Mouse (Mus musculus): ENCODE data around the gene Eef1a2. TPM values are rescaled to one million over a fixed set of nuclear protein-coding genes. Genes with fewer than 3 reads are reported as not detected.

The Eef1a2 gene
- polyA plus RNA-seq, 1 experiment from 2014 or later = 0.92 TPM

GRCm38 (mm10) chr2:181174646-181175045, 17.8 kb upstream of the Eef1a2 start:
- Histone ChIP-seq H3K4me3 (ENCODE audit: low read depth, low read length) (no peak overlapping the region), H3K9ac (ENCODE audit: low read length) (no peak overlapping the region), H3K27me3 (ENCODE audit: control insufficient read depth, insufficient read depth, low read length) (no peaks in the 10 kb centered on the region), H3K4me1 (ENCODE audit: control insufficient read depth, insufficient read depth, low read length) (no peaks in the 10 kb centered on the region), H3K4me2 (ENCODE audit: low read depth) (no peak overlapping the region), H3K36me3 (ENCODE audit: control insufficient read depth, insufficient read depth, low read length) (no peaks in the 10 kb centered on the region), H3K27ac (ENCODE audit: low read depth, low read length) (no peak overlapping the region), H3K9me3 (ENCODE audit: control insufficient read depth, low read length) (no peaks in the 10 kb centered on the region)
- WGBS = 96% methylated on average over 3 of the region's 3 CpGs
- DNase-seq (ENCODE audit: low spot score) (no peak), ATAC-seq (ENCODE audit: insufficient read depth, low FRiP score, low TSS enrichment) (no peak)

GRCm38 (mm10) chr2:181166469-181166868, 9.7 kb upstream of the Eef1a2 start:
- Histone ChIP-seq H3K4me2 (ENCODE audit: low read depth) (no peak overlapping the region), H3K9me3 (ENCODE audit: control insufficient read depth, low read length) (no peaks in the 10 kb centered on the region), H3K27ac (ENCODE audit: low read depth, low read length) (no peak overlapping the region), H3K4me1 (ENCODE audit: control insufficient read depth, insufficient read depth, low read length) (no peaks in the 10 kb centered on the region), H3K9ac (ENCODE audit: low read length) (no peak overlapping the region), H3K27me3 (ENCODE audit: control insufficient read depth, insufficient read depth, low read length) (no peaks in the 10 kb centered on the region), H3K36me3 (ENCODE audit: control insufficient read depth, insufficient read depth, low read length) (no peaks in the 10 kb centered on the region), H3K4me3 (ENCODE audit: low read depth, low read length) (no peak overlapping the region)
- ATAC-seq (ENCODE audit: insufficient read depth, low FRiP score, low TSS enrichment) = no peak
- 91% methylated on average over 5 of the region's 5 CpGs for WGBS
- DNase-seq (ENCODE audit: low spot score) = no peak

- WGBS = 76% methylated on average over 4 of the region's 4 CpGs
- Histone ChIP-seq H3K4me3 (ENCODE audit: low read depth, low read length) (no peak overlapping the region), H3K9ac (ENCODE audit: low read length) (no peak overlapping the region), H3K4me2 (ENCODE audit: low read depth) (no peak overlapping the region), H3K36me3 (ENCODE audit: control insufficient read depth, insufficient read depth, low read length) (no peaks in the 10 kb centered on the region), H3K27me3 (ENCODE audit: control insufficient read depth, insufficient read depth, low read length) (peaks cover 20% of the 10 kb centered on the region), H3K9me3 (ENCODE audit: control insufficient read depth, low read length) (no peaks in the 10 kb centered on the region), H3K4me1 (ENCODE audit: control insufficient read depth, insufficient read depth, low read length) (peaks cover 8% of the 10 kb centered on the region), H3K27ac (ENCODE audit: low read depth, low read length) (no peak overlapping the region)
- no peak for DNase-seq (ENCODE audit: low spot score)
- ATAC-seq (ENCODE audit: insufficient read depth, low FRiP score, low TSS enrichment) = no peak
These were observed 4.0 kb upstream of the Eef1a2 start for GRCm38 (mm10) chr2:181160821-181161220.

GRCm38 (mm10) chr2:181159771-181160170, 3.0 kb upstream of the Eef1a2 start:
- Histone ChIP-seq H3K4me3 (ENCODE audit: low read depth, low read length) (no peak overlapping the region), H3K4me1 (ENCODE audit: control insufficient read depth, insufficient read depth, low read length) (peaks cover 8% of the 10 kb centered on the region), H3K27ac (ENCODE audit: low read depth, low read length) (no peak overlapping the region), H3K9ac (ENCODE audit: low read length) (no peak overlapping the region), H3K9me3 (ENCODE audit: control insufficient read depth, low read length) (no peaks in the 10 kb centered on the region), H3K36me3 (ENCODE audit: control insufficient read depth, insufficient read depth, low read length) (no peaks in the 10 kb centered on the region), H3K4me2 (ENCODE audit: low read depth) (no peak overlapping the region), H3K27me3 (ENCODE audit: control insufficient read depth, insufficient read depth, low read length) (peaks cover 31% of the 10 kb centered on the region)
- peak; percentile 84 for ATAC-seq (ENCODE audit: insufficient read depth, low FRiP score, low TSS enrichment)
- WGBS = 5% methylated on average over 2 of the region's 2 CpGs
- DNase-seq (ENCODE audit: low spot score) = peak; percentile 60

- H3K9me3 ChIP-seq (ENCODE audit: control insufficient read depth, low read length) = no peaks in the 10 kb centered on the region
- no peak overlapping the region; the same call in 1 of the 2 replicates for H3K9ac ChIP-seq (ENCODE audit: low read length)
- no peak for ATAC-seq (ENCODE audit: insufficient read depth, low FRiP score, low TSS enrichment)
- no peak overlapping the region for H3K27ac ChIP-seq (ENCODE audit: low read depth, low read length)
- peaks cover 31% of the 10 kb centered on the region for H3K27me3 ChIP-seq (ENCODE audit: control insufficient read depth, insufficient read depth, low read length)
- no peak for DNase-seq (ENCODE audit: low spot score)
- no peak overlapping the region for H3K4me2 ChIP-seq (ENCODE audit: low read depth)
- H3K4me3 ChIP-seq (ENCODE audit: low read depth, low read length) = no peak overlapping the region
- H3K4me1 ChIP-seq (ENCODE audit: control insufficient read depth, insufficient read depth, low read length) = peaks cover 8% of the 10 kb centered on the region
- no peaks in the 10 kb centered on the region for H3K36me3 ChIP-seq (ENCODE audit: control insufficient read depth, insufficient read depth, low read length)
- 62% methylated on average over 7 of the region's 7 CpGs for WGBS
These were observed 2.3 kb upstream of the Eef1a2 start for GRCm38 (mm10) chr2:181159091-181159514.

- no peaks in the 10 kb centered on the region for H3K9me3 ChIP-seq (ENCODE audit: control insufficient read depth, low read length)
- H3K27ac ChIP-seq (ENCODE audit: low read depth, low read length) = no peak overlapping the region
- H3K36me3 ChIP-seq (ENCODE audit: control insufficient read depth, insufficient read depth, low read length) = no peaks in the 10 kb centered on the region
- DNase-seq (ENCODE audit: low spot score) = no peak
- H3K27me3 ChIP-seq (ENCODE audit: control insufficient read depth, insufficient read depth, low read length) = peaks cover 31% of the 10 kb centered on the region
- ATAC-seq (ENCODE audit: insufficient read depth, low FRiP score, low TSS enrichment) = no peak
- peaks cover 8% of the 10 kb centered on the region for H3K4me1 ChIP-seq (ENCODE audit: control insufficient read depth, insufficient read depth, low read length)
- no peak overlapping the region for H3K9ac ChIP-seq (ENCODE audit: low read length)
- no peak overlapping the region for H3K4me3 ChIP-seq (ENCODE audit: low read depth, low read length)
- no peak overlapping the region for H3K4me2 ChIP-seq (ENCODE audit: low read depth)
- WGBS = 96% methylated on average over 2 of the region's 2 CpGs
These were observed 1.7 kb upstream of the Eef1a2 start for GRCm38 (mm10) chr2:181158471-181158870.

GRCm38 (mm10) chr2:181157716-181158302, 995 bp upstream of the Eef1a2 start:
- peaks cover 31% of the 10 kb centered on the region for H3K27me3 ChIP-seq (ENCODE audit: control insufficient read depth, insufficient read depth, low read length)
- peaks cover 8% of the 10 kb centered on the region for H3K4me1 ChIP-seq (ENCODE audit: control insufficient read depth, insufficient read depth, low read length)
- DNase-seq (ENCODE audit: low spot score) (no peak), ATAC-seq (ENCODE audit: insufficient read depth, low FRiP score, low TSS enrichment) (no peak)
- no peak overlapping the region for H3K9ac ChIP-seq (ENCODE audit: low read length)
- no peak overlapping the region for H3K27ac ChIP-seq (ENCODE audit: low read depth, low read length)
- H3K9me3 ChIP-seq (ENCODE audit: control insufficient read depth, low read length) = no peaks in the 10 kb centered on the region
- WGBS = 79% methylated on average over 6 of the region's 6 CpGs
- H3K36me3 ChIP-seq (ENCODE audit: control insufficient read depth, insufficient read depth, low read length) = no peaks in the 10 kb centered on the region
- H3K4me3 ChIP-seq (ENCODE audit: low read depth, low read length) = no peak overlapping the region
- H3K4me2 ChIP-seq (ENCODE audit: low read depth) = no peak overlapping the region

GRCm38 (mm10) chr2:181157180-181157579, 366 bp upstream of the Eef1a2 start:
- peaks cover 31% of the 10 kb centered on the region for H3K27me3 ChIP-seq (ENCODE audit: control insufficient read depth, insufficient read depth, low read length)
- ATAC-seq (ENCODE audit: insufficient read depth, low FRiP score, low TSS enrichment) (no peak), DNase-seq (ENCODE audit: low spot score) (no peak)
- WGBS = 83% methylated on average over 4 of the region's 4 CpGs
- no peaks in the 10 kb centered on the region for H3K36me3 ChIP-seq (ENCODE audit: control insufficient read depth, insufficient read depth, low read length)
- peak overlapping the region; percentile 49; the same call in 1 of the 2 replicates for H3K27ac ChIP-seq (ENCODE audit: low read depth, low read length)
- peak overlapping the region; percentile 25; the same call in 1 of the 2 replicates for H3K4me3 ChIP-seq (ENCODE audit: low read depth, low read length)
- H3K4me2 ChIP-seq (ENCODE audit: low read depth) = peak overlapping the region; percentile 45
- H3K9ac ChIP-seq (ENCODE audit: low read length) = peak overlapping the region; percentile 33
- H3K4me1 ChIP-seq (ENCODE audit: control insufficient read depth, insufficient read depth, low read length) = peaks cover 8% of the 10 kb centered on the region
- H3K9me3 ChIP-seq (ENCODE audit: control insufficient read depth, low read length) = no peaks in the 10 kb centered on the region

- Histone ChIP-seq H3K4me1 (ENCODE audit: control insufficient read depth, insufficient read depth, low read length) (peaks cover 8% of the 10 kb centered on the region), H3K9ac (ENCODE audit: low read length) (peak overlapping the region; percentile 33; the same call in 1 of the 2 replicates), H3K27ac (ENCODE audit: low read depth, low read length) (no peak overlapping the region), H3K9me3 (ENCODE audit: control insufficient read depth, low read length) (no peaks in the 10 kb centered on the region), H3K36me3 (ENCODE audit: control insufficient read depth, insufficient read depth, low read length) (no peaks in the 10 kb centered on the region), H3K27me3 (ENCODE audit: control insufficient read depth, insufficient read depth, low read length) (peaks cover 31% of the 10 kb centered on the region), H3K4me3 (ENCODE audit: low read depth, low read length) (peak overlapping the region; percentile 25), H3K4me2 (ENCODE audit: low read depth) (peak overlapping the region; percentile 45)
- no peak for DNase-seq (ENCODE audit: low spot score)
- no peak for ATAC-seq (ENCODE audit: insufficient read depth, low FRiP score, low TSS enrichment)
- WGBS = 60% methylated on average over 4 of the region's 4 CpGs
These were observed 1.0 kb downstream of the Eef1a2 start for GRCm38 (mm10) chr2:181155801-181156200.
